Mouse (Mus musculus) forebrain, embryonic 11.5 days (tissue): ENCODE measurements around the gene Tmem190. TPM values are rescaled to one million over a fixed set of nuclear protein-coding genes. Genes with fewer than 3 reads are reported as not detected.
"Not testable (repeated sequence)": the region's sequence is repeated elsewhere in the genome, so short reads cannot be mapped to it uniquely, and the experiment has no call there.

Experiments used
- ATAC-seq: fragments of 200-750 bp; cut with Nextera tagmentation; replicated peaks from 2 replicates; pipeline ENCODE4 v1.8.0; 2017; ENCODE audit warnings: moderate TSS enrichment; ENCODE audit not compliant: low FRiP score
- DNase-seq: peaks from one replicate; pipeline ENCODE4 v3.0.0-alpha.2; 2017; ENCODE audit warnings: low spot score
- H3K27ac ChIP-seq: fragments of 300-500 bp; sonication (generic); 2 replicates; pipeline ENCODE4 v1.5.1; 2014; ENCODE audit warnings: low read depth, low read length
- H3K27me3 ChIP-seq: fragments of 300-500 bp; sonication (generic); 2 replicates; pipeline ENCODE4 v1.6.1; 2014; ENCODE audit warnings: mild to moderate bottlenecking, low read length, mixed read lengths; ENCODE audit not compliant: control insufficient read depth, insufficient read depth
- H3K36me3 ChIP-seq: fragments of 300-500 bp; sonication (generic); 2 replicates; pipeline ENCODE4 v1.6.1; 2014; ENCODE audit warnings: mild to moderate bottlenecking, low read length, moderate library complexity, mixed read lengths; ENCODE audit not compliant: control insufficient read depth, insufficient read depth
- H3K4me1 ChIP-seq: fragments of 300-500 bp; sonication (generic); replicated peaks from 2 replicates; pipeline ENCODE4 v1.6.1; 2014; ENCODE audit warnings: low read length, mixed read lengths; ENCODE audit not compliant: control insufficient read depth, insufficient read depth
- H3K4me2 ChIP-seq: fragments of 300-500 bp; sonication (generic); 2 replicates; pipeline ENCODE4 v1.6.1; 2014; ENCODE audit warnings: low read depth, mild to moderate bottlenecking, low read length, moderate library complexity, mixed read lengths; ENCODE audit not compliant: severe bottlenecking
- H3K4me3 ChIP-seq: fragments of 300-500 bp; sonication (generic); 2 replicates; pipeline ENCODE4 v1.5.1; 2014; ENCODE audit warnings: low read depth, low read length
- H3K9ac ChIP-seq: fragments of 300-500 bp; sonication (generic); 2 replicates; pipeline ENCODE4 v1.6.1; 2014; ENCODE audit warnings: low read length
- H3K9me3 ChIP-seq: fragments of 300-500 bp; sonication (generic); 2 replicates; pipeline ENCODE4 v1.6.1; 2016; ENCODE audit warnings: low read length, mixed read lengths; ENCODE audit not compliant: control insufficient read depth
- WGBS: fragments of 180-500 bp; shearing (Covaris S2); extraction: QIAGEN DNeasy Blood & Tissue Kit; methylation state at CpG from one replicate; pipeline ENCODE4 v1.1.7; 2014; 5-methylcytosine and 5-hydroxymethylcytosine counted together
- polyA plus RNA-seq: library from polyadenylated mRNA; unstranded; fragments of >200 nt; fragmentation: Nextera tagmentation; extraction: Ambion mirVana; gene quantifications from 2 replicates; pipeline ENCODE4 v1.2.1, GENCODE M21; 2014

Gene Tmem190
- polyA plus RNA-seq, 1 experiment from 2014 or later = not detected

DNA sequence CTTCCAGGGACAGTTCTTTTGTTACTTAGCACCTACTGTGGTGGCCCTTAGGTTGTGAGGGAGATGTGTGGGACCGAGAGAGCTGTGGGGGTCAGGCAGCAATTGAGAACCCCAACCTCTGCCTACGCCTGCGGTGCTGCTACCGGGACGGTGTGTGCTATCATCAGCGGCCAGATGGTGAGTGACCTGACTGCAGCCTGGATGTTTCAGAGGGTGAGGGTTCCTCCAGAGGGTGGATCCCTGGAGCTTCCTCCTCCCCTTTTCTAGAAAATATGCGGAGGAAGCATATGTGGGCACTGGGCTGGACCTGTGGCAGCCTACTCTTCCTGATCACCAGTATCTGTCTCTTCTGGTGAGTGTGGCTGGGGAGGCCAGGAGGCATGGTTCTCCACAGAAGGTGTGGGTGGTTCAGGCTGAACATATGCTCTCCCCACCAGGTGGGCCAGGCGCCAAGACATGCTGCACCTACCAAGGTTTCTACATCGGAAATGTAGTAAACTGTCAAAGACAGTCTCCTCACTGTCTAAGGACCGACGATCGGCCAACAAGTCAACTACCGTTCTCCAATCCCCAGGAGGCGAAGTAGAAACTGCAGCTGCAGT, 1.0 kb downstream of the Tmem190 start:
- H3K4me1 ChIP-seq = 0 out of 2 replicates have a peak, but pooled peaks cover 2% of the 10 kb centered on the region
- H3K9me3 ChIP-seq = no peaks in the 10 kb centered on the region
- WGBS = 92% methylated on average over 14 of the region's 14 CpGs
- ATAC-seq = no peak
- H3K4me3 ChIP-seq = no peak overlapping the region
- no peak for DNase-seq
- no peak overlapping the region for H3K4me2 ChIP-seq
- H3K27me3 ChIP-seq = peaks cover 10% of the 10 kb centered on the region
- no peaks in the 10 kb centered on the region for H3K36me3 ChIP-seq
- no peak overlapping the region; the same call in 1 of the 2 replicates for H3K9ac ChIP-seq
- H3K27ac ChIP-seq = no peak overlapping the region

DNA sequence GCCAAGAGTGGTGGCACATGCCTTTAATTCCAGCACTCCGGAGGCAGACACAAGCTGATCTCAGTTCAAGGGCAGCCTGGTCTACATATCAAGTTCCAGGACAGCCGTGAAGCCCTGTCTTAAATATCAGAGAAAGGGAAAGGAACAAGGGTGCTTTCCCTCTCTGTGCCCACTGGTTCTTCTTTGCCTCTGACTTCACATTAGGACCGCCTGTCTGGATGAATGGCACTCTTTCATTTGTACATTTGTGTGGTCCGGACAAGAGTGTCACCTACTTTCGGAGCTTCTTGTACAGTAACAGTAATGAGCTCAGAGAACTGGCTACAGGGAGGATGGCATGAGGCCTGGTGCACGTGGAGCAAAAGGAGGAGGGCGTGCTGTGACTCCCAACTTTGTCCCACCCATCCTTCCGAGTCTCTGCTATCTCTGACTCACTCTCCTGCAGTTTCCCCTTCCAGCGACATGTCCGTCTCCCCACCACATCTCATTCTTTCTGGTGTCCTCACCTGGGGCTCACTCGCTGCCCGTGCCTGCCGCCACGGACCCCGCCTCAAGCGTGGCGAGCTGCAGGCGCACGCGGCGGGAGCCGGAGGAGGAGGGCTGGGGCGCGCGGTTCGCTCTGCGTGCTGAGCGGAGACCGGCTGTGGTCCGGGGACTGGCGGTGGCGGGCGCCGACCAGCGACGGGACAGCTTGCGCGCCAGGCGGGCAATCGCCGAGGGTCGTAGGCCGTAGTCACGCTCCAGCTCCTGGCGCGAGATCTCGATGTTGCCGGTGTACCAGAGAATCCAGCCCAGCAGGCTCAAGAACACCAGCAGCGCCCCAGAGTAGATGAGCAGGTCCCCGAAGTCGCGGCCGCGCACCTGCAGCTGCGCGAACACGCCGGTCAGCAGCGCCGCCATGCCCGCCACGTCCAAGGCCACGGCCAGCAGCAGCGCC, 6.0 kb downstream of the Tmem190 start:
- Histone ChIP-seq H3K36me3 (no peaks in the 10 kb centered on the region; the same call in 1 of the 2 replicates), H3K4me2 (peak overlapping the region; percentile 85), H3K9ac (peak overlapping the region; percentile 80), H3K27ac (no peak overlapping the region), H3K4me3 (peak overlapping the region; percentile 48), H3K9me3 (no peaks in the 10 kb centered on the region), H3K27me3 (peaks cover 8% of the 10 kb centered on the region; the same call in 1 of the 2 replicates), H3K4me1 (peaks cover 7% of the 10 kb centered on the region; the same call in 1 of the 2 replicates)
- WGBS = 2% methylated on average over 64 of the region's 64 CpGs
- DNase-seq = peak; percentile 83
- ATAC-seq = peak; percentile 63

DNA sequence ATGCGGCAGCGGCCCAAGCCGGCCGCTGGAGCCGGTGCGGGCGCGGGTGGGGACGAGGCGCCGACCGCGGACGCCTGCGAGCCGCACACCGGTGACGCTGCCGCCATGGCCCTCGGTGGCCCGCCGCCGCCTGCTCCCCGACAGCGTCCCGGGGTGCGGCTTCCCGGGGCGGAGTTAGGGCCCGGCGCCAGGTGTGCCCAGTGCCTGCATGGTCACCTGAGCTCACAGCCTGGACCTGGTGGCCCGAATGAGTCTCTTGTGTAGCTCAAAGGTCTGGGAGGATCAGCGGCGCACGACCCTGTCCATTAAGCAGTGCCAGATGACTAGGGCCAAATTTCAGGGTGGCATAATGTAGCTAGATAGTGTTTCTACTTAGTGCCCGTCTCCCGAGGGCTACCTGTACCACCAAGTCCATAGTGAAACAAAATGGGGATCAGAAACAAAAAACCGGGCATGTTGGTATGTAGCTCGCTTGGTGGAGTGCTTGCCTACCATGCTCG, 6.7 kb downstream of the Tmem190 start, which contains the start of gene Tmem238:
Tmem238 (minus strand) TSS at position 221 of the 500 bp plus-strand sequence.
- H3K36me3 ChIP-seq = peaks cover under 1% of the 10 kb centered on the region
- peaks cover 8% of the 10 kb centered on the region; the same call in 1 of the 2 replicates for H3K27me3 ChIP-seq
- peak within 1 kb of the TSS; percentile 48 for H3K4me3 ChIP-seq
- WGBS = 7% methylated on average over 39 of the region's 40 CpGs
- no peak for DNase-seq
- no peak; the same call in none of the 2 replicates for ATAC-seq
- H3K9me3 ChIP-seq = no peaks in the 10 kb centered on the region
- peaks cover 12% of the 10 kb centered on the region; the same call in 1 of the 2 replicates for H3K4me1 ChIP-seq
- peak within 1 kb of the TSS; percentile 80 for H3K9ac ChIP-seq
- H3K4me2 ChIP-seq = peak within 1 kb of the TSS; percentile 85
- no peak within 1 kb of the TSS for H3K27ac ChIP-seq

DNA sequence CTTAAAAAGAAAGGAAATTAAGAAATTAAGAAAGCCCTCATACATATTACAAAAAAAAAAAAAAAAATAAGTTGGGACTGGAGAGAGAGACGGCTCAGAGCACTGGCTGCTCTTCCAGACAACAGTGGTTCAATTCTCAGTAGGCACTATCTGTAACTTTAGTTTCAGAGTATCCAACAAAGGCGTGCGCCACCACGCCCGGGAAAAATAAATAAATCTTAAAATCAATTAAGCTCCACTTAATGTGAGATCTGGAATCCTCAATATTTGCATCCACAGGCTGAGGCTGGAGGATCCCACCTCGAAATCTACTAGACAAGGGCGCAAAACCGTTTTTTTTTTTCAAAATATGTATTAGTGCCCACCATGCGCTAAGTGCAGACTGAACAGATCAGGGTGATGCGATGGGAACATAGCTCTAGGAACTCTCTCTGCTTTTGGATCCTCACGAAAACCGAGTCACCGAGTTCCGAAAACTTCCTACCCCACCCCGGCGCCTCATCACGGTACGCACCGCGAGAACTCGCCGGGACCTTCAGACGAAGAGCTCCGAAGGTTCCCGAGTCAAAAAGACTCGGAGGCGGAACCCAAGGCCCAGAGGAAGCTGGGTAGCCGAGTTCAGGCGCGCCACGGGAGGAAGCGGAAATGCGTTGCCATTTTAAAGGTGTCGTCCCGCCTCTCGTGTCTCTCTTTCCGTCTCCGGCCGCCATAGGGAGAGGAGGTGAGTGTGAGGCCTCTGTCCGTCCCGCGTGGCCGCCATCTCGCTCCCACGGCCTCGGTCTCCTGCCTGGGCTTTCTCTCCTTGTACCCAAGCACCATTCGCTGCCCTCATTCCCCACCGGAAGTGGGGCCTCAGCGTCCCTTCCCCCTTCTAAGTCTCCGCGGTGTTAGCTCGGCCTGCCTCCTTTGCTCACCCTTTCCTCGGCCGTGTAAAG, 9.8 kb downstream of the Tmem190 start, which contains the start of gene Rpl28:
Rpl28 (plus strand) TSS at position 597 of the 935 bp plus-strand sequence.
- ATAC-seq = peak; percentile 91
- H3K4me1 ChIP-seq = peaks cover 12% of the 10 kb centered on the region; the same call in 1 of the 2 replicates
- peak within 1 kb of the TSS; percentile 72 for H3K9ac ChIP-seq
- H3K9me3 ChIP-seq = no peaks in the 10 kb centered on the region
- H3K27me3 ChIP-seq = peaks cover 8% of the 10 kb centered on the region; the same call in 1 of the 2 replicates
- peak within 1 kb of the TSS; percentile 61 for H3K4me3 ChIP-seq
- H3K4me2 ChIP-seq = peak within 1 kb of the TSS; percentile 88
- H3K36me3 ChIP-seq = peaks cover 16% of the 10 kb centered on the region
- 2% methylated on average over 54 of the region's 54 CpGs for WGBS
- peak; percentile 96 for DNase-seq
- H3K27ac ChIP-seq = peak within 1 kb of the TSS; percentile 87

GRCm38 (mm10) chr7:4793248-4793647, 10.5 kb downstream of the Tmem190 start:
- peak overlapping the region; percentile 72 for H3K9ac ChIP-seq
- peak overlapping the region; percentile 13; the same call in 1 of the 2 replicates for H3K27ac ChIP-seq
- H3K4me1 ChIP-seq = peaks cover 12% of the 10 kb centered on the region; the same call in 1 of the 2 replicates
- not testable (repeated sequence) for H3K27me3 ChIP-seq, DNase-seq, H3K9me3 ChIP-seq, ATAC-seq
- H3K4me2 ChIP-seq = peak overlapping the region; percentile 88
- H3K36me3 ChIP-seq = peaks cover 16% of the 10 kb centered on the region
- peak overlapping the region; percentile 61 for H3K4me3 ChIP-seq
- 1% methylated on average over 31 of the region's 31 CpGs for WGBS

DNA sequence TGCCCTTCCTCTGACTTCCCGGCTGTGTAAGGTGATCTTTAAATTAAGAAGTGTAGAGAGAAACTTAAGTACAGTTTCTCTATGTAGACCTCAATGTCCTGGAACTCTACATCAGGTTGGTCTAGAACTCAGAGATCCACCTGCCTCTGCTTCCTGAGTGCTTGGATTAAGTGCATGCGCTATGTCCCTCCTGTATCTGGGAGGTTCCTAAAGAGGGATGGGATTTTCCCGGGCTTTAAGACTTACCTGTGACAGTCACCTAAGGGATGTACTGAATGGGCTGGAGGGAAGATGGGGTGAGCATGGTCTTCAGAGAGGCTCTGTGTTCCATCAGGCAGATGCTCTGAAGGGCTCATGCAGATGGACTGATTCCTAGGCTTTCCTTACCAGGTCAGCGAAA, 10.9 kb downstream of the Tmem190 start:
- no peak for ATAC-seq
- Histone ChIP-seq H3K4me2 (peak overlapping the region; percentile 88), H3K27ac (peak overlapping the region; percentile 18; the same call in 1 of the 2 replicates), H3K36me3 (peaks cover 16% of the 10 kb centered on the region), H3K27me3 (peaks cover 5% of the 10 kb centered on the region; the same call in 1 of the 2 replicates), H3K9me3 (no peaks in the 10 kb centered on the region), H3K9ac (peak overlapping the region; percentile 72), H3K4me1 (peaks cover 11% of the 10 kb centered on the region; the same call in 1 of the 2 replicates), H3K4me3 (peak overlapping the region; percentile 61)
- WGBS = 46% methylated on average over 4 of the region's 4 CpGs
- DNase-seq = no peak

- H3K4me2 ChIP-seq = no peak overlapping the region
- no peak overlapping the region for H3K4me3 ChIP-seq
- DNase-seq (no peak), ATAC-seq (no peak)
- no peaks in the 10 kb centered on the region for H3K9me3 ChIP-seq
- H3K4me1 ChIP-seq = peaks cover 7% of the 10 kb centered on the region; the same call in 1 of the 2 replicates
- WGBS = 94% methylated on average over 3 of the region's 3 CpGs
- no peak overlapping the region for H3K27ac ChIP-seq
- no peak overlapping the region for H3K9ac ChIP-seq
- peaks cover 16% of the 10 kb centered on the region for H3K36me3 ChIP-seq
- H3K27me3 ChIP-seq = peaks cover 3% of the 10 kb centered on the region; the same call in 1 of the 2 replicates
Measured at GRCm38 (mm10) chr7:4794631-4795168, 12.0 kb downstream of the Tmem190 start.
